Mouse (Mus musculus): ENCODE data around the gene Cd81. TPM values are rescaled to one million over a fixed set of nuclear protein-coding genes. Genes with fewer than 3 reads are reported as not detected.

Gene Cd81
- polyA plus RNA-seq, 1 experiment: 255 TPM

DNA sequence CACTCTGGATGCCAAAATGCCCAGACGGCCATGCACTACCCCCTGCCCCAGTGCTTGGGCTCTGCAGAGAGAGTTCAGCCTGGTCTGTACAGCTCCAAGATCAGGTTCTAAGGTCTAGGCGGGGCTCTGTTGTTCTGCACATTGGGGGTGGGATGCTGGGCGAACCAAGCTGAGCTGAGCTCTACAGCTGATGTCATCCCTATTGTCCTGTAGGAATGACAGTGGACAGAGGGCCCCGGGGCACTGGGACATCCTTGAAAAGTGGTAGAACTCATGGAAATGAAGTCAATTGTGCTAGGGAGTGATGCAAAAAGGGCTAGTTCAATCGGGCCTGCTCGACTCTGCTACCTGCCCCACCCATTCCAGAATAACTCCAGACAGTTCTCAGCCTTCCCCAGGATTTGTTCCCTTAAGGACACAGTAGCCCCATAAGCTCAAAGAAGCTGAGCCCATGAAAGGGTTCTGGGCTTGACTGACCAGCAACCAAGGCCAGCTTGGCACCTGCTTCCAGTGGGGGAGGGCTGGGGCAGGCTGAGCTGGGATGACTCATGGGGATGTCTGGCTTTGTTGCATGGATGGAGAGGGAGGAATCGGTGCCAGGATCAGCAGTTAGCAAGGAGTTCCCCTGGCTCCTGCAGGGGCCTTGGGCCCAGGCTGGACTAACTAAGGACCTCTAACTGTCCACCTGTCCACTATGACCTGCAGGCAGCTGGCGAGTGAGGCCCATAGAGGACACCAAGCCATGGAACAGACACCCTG, 38.9 kb upstream of the Cd81 start:
- no peak for DNase-seq
- no peaks in the 10 kb centered on the region for H3K36me3 ChIP-seq (ENCODE audit: control insufficient read depth, insufficient read depth, low read length)
- H3K27me3 ChIP-seq (ENCODE audit: control insufficient read depth, insufficient read depth, low read length): no peaks in the 10 kb centered on the region
- H3K4me3 ChIP-seq (ENCODE audit: control insufficient read depth, insufficient read depth, low read length): no peak overlapping the region
- peaks cover 17% of the 10 kb centered on the region for H3K4me1 ChIP-seq (replicated peaks; ENCODE audit: control insufficient read depth, insufficient read depth, low read length)
- TF ChIP-seq POLR2A (IDR thresholded peaks at IDR 0.05; ENCODE audit: control insufficient read depth, extremely low read depth, insufficient read depth, low read length, poor library complexity) (no peak), CTCF (IDR thresholded peaks at IDR 0.05; ENCODE audit: borderline replicate concordance, control insufficient read depth, extremely low read depth, insufficient read depth, low read length, poor library complexity) (no peak)
- H3K27ac ChIP-seq (ENCODE audit: control insufficient read depth, insufficient read depth, low read length): no peak overlapping the region
- WGBS: 94% methylated on average over 8 of the region's 8 CpGs

DNA sequence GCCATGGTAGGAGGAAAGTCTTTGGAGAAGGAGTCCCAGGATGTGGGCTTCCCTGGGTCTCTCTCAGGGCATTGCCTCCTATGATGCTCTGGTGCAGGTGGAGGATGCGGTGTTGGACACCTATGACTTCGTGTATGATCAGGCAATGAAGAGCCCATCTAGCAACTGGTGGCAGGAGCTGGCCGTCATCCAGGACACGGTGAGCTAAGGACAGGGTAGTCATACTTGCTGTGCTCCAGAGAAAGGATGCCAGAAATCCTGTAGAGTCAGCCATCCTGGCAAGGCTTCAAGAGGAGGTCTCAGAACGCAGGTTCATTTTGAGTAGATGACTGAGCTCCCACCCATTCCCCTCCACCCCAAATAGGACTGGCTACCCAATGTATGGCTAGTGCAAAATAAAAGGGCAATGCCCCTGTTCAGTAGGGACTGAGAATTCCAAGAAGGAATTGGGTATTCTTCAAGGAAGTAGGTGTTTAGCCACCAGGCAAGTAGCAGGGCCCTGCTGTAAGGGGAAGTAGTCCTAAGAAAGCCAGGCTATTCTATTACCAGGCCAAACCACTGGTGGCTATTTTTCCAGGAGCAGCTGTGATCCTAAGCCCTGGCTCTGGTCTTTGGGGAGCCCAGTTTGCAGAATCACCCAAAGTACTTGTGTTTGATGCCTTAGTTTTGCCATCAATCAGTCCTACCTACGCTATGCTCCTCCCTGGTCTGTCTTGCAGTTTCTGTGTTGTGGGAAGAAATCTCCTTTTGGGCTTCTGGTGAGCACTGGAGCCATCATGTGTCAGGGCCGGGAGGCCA, 37.5 kb upstream of the Cd81 start:
- H3K36me3 ChIP-seq (ENCODE audit: control insufficient read depth, insufficient read depth, low read length): no peaks in the 10 kb centered on the region
- no peak overlapping the region for H3K4me3 ChIP-seq (ENCODE audit: control insufficient read depth, insufficient read depth, low read length)
- H3K27me3 ChIP-seq (ENCODE audit: control insufficient read depth, insufficient read depth, low read length): no peaks in the 10 kb centered on the region
- no peak overlapping the region for H3K27ac ChIP-seq (ENCODE audit: control insufficient read depth, insufficient read depth, low read length)
- 90% methylated on average over 7 of the region's 7 CpGs for WGBS
- TF ChIP-seq CTCF (IDR thresholded peaks at IDR 0.05; ENCODE audit: borderline replicate concordance, control insufficient read depth, extremely low read depth, insufficient read depth, low read length, poor library complexity) (no peak), POLR2A (IDR thresholded peaks at IDR 0.05; ENCODE audit: control insufficient read depth, extremely low read depth, insufficient read depth, low read length, poor library complexity) (no peak)
- no peak for DNase-seq
- peaks cover 4% of the 10 kb centered on the region for H3K4me1 ChIP-seq (replicated peaks; ENCODE audit: control insufficient read depth, insufficient read depth, low read length)

GRCm38 (mm10) chr7:143015755-143016423, 36.6 kb upstream of the Cd81 start:
- WGBS: 83% methylated on average over 1 of the region's 1 CpGs
- DNase-seq: no peak
- Histone ChIP-seq H3K4me1 (replicated peaks; ENCODE audit: control insufficient read depth, insufficient read depth, low read length) (no peaks in the 10 kb centered on the region), H3K4me3 (ENCODE audit: control insufficient read depth, insufficient read depth, low read length) (no peak overlapping the region), H3K36me3 (ENCODE audit: control insufficient read depth, insufficient read depth, low read length) (no peaks in the 10 kb centered on the region), H3K27ac (ENCODE audit: control insufficient read depth, insufficient read depth, low read length) (no peak overlapping the region), H3K27me3 (ENCODE audit: control insufficient read depth, insufficient read depth, low read length) (no peaks in the 10 kb centered on the region)
- TF ChIP-seq POLR2A (IDR thresholded peaks at IDR 0.05; ENCODE audit: control insufficient read depth, extremely low read depth, insufficient read depth, low read length, poor library complexity) (no peak), CTCF (IDR thresholded peaks at IDR 0.05; ENCODE audit: borderline replicate concordance, control insufficient read depth, extremely low read depth, insufficient read depth, low read length, poor library complexity) (no peak)

DNA sequence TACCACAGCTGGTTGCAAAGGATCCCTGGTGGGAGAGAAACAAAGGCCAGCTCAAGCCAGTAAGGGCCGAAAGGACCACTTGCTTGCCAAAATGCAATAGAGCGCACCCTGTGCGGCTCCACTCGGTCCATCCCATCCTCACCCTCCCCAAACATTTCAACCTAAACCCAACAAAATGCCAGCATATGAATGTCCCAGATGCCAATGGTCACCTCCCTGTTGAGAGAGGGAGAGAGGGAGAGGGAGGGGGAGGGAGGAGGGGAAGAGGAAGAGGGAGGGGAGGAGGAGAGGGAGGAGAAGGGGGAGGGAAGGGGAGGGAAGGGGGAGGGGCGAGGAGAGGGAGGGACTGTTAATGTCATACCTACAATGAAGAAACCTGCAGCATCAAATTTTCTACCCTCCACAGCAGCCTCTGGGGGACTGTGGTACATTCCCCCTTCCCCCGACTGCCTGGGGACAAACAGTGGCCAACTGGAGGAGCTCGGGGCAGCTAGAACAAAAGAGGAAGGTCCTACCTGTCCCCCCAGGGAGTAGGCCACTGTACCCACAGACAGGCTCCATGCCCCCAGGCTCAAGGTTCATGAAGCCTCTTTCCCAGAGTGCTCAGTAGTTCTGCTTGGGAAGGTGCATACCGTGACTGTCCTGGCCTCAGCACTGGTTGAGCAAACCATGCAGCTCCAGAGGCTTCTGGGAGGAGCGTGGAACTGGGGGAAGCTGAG, 36.0 kb upstream of the Cd81 start:
- H3K4me3 ChIP-seq (ENCODE audit: control insufficient read depth, insufficient read depth, low read length): no peak overlapping the region
- WGBS: 79% methylated on average over 9 of the region's 9 CpGs
- DNase-seq: no peak
- H3K27me3 ChIP-seq (ENCODE audit: control insufficient read depth, insufficient read depth, low read length): no peaks in the 10 kb centered on the region
- H3K36me3 ChIP-seq (ENCODE audit: control insufficient read depth, insufficient read depth, low read length): no peaks in the 10 kb centered on the region
- H3K27ac ChIP-seq (ENCODE audit: control insufficient read depth, insufficient read depth, low read length): no peak overlapping the region
- H3K4me1 ChIP-seq (replicated peaks; ENCODE audit: control insufficient read depth, insufficient read depth, low read length): no peaks in the 10 kb centered on the region
- no peak for TF ChIP-seq POLR2A (IDR thresholded peaks at IDR 0.05; ENCODE audit: control insufficient read depth, extremely low read depth, insufficient read depth, low read length, poor library complexity)
- TF ChIP-seq CTCF (IDR thresholded peaks at IDR 0.05; ENCODE audit: borderline replicate concordance, control insufficient read depth, extremely low read depth, insufficient read depth, low read length, poor library complexity): no peak

DNA sequence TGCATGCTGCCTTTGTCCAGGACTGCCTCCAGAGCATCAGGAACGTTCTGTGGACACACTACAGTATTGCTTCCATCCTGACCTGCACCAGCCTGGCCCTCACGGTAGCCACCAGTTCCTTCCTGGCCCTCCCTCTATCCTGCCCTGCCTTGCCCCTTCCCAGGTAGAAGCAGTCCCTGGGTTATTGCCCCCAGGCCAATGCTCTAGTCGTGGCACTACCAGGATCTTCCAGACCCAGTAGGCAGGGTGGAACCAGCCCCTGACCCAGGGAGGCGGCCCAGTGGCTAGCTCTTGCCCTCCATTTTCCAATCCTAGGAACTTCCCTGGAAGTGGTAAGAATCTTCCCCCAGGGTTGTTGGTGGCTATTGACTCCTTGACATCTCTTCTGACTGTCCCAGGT, 35.4 kb upstream of the Cd81 start:
- H3K27ac ChIP-seq (ENCODE audit: control insufficient read depth, insufficient read depth, low read length): no peak overlapping the region
- H3K4me1 ChIP-seq (replicated peaks; ENCODE audit: control insufficient read depth, insufficient read depth, low read length): no peaks in the 10 kb centered on the region
- H3K36me3 ChIP-seq (ENCODE audit: control insufficient read depth, insufficient read depth, low read length): no peaks in the 10 kb centered on the region
- H3K27me3 ChIP-seq (ENCODE audit: control insufficient read depth, insufficient read depth, low read length): no peaks in the 10 kb centered on the region
- 94% methylated on average over 4 of the region's 4 CpGs for whole genome bisulfite sequencing
- TF ChIP-seq CTCF (IDR thresholded peaks at IDR 0.05; ENCODE audit: borderline replicate concordance, control insufficient read depth, extremely low read depth, insufficient read depth, low read length, poor library complexity) (no peak), POLR2A (IDR thresholded peaks at IDR 0.05; ENCODE audit: control insufficient read depth, extremely low read depth, insufficient read depth, low read length, poor library complexity) (no peak)
- DNase-seq: no peak
- no peak overlapping the region for H3K4me3 ChIP-seq (ENCODE audit: control insufficient read depth, insufficient read depth, low read length)

- Histone ChIP-seq H3K4me1 (replicated peaks; ENCODE audit: control insufficient read depth, insufficient read depth, low read length) (no peaks in the 10 kb centered on the region), H3K4me3 (ENCODE audit: control insufficient read depth, insufficient read depth, low read length) (no peak overlapping the region), H3K36me3 (ENCODE audit: control insufficient read depth, insufficient read depth, low read length) (no peaks in the 10 kb centered on the region), H3K27ac (ENCODE audit: control insufficient read depth, insufficient read depth, low read length) (no peak overlapping the region), H3K27me3 (ENCODE audit: control insufficient read depth, insufficient read depth, low read length) (no peaks in the 10 kb centered on the region)
- no peak for DNase-seq
- TF ChIP-seq CTCF (IDR thresholded peaks at IDR 0.05; ENCODE audit: borderline replicate concordance, control insufficient read depth, extremely low read depth, insufficient read depth, low read length, poor library complexity): no peak
- TF ChIP-seq POLR2A (IDR thresholded peaks at IDR 0.05; ENCODE audit: control insufficient read depth, extremely low read depth, insufficient read depth, low read length, poor library complexity): no peak
Observed at GRCm38 (mm10) chr7:143020040-143020439, 32.5 kb upstream of the Cd81 start.
